8 mouse cellular contexts compared by ENCODE assay signal in genomic region chr10:84060492-84061218, GRCm38 (mm10).
DNase-seq lines count a peak whose midpoint lies in the region; ATAC-seq lines count a peak whose summit lies in the region.

No protein-coding gene starts in this region.

- H3K27ac ChIP-seq in hindbrain, embryonic 16.5 days (ENCODE audit: low read depth, low read length), result peak overlapping the region; percentile 62; the same call in 1 of the 2 replicates

- H3K4me3 ChIP-seq in hindbrain, embryonic 16.5 days (ENCODE audit: low read length), result no peak overlapping the region

- peak; percentile 94 for ATAC-seq in hindbrain, embryonic 16.5 days
- no peak for ATAC-seq in activated CD4-positive, CD25-positive, alpha-beta regulatory T cell, adult 4 months

- H3K4me1 ChIP-seq in hindbrain, embryonic 16.5 days (ENCODE audit: control insufficient read depth, insufficient read depth, low read depth, low read length), result peaks cover 17% of the 10 kb centered on the region; the same call in 1 of the 2 replicates

- no peaks in the 10 kb centered on the region for H3K9me3 ChIP-seq in hindbrain, embryonic 16.5 days (ENCODE audit: control insufficient read depth, low read length)

- no peaks in the 10 kb centered on the region for H3K36me3 ChIP-seq in hindbrain, embryonic 16.5 days (ENCODE audit: control insufficient read depth, insufficient read depth, low read length)

- H3K4me2 ChIP-seq in hindbrain, embryonic 16.5 days (ENCODE audit: low read length), result peak overlapping the region; percentile 35

- peak; percentile 71 for DNase-seq in adrenal gland, postnatal 25 days
- peak; percentile 54 for DNase-seq in embryo, embryonic 10 days (ENCODE audit: low spot score)
- peak; percentile 78 for DNase-seq in gastrocnemius, postnatal 25 days
- peak; percentile 70 for DNase-seq in left cerebral cortex, adult 11 months (ENCODE audit: low spot score)
- DNase-seq in lung, postnatal 25 days (ENCODE audit: low spot score), result peak; percentile 85
- peak; percentile 85 for DNase-seq in right cerebral cortex, adult 18-20 months

- 0 out of 2 replicates have a peak overlapping the region, but pooled peaks have one; percentile 23 for H3K9ac ChIP-seq in hindbrain, embryonic 16.5 days (ENCODE audit: low read depth, low read length)

- H3K27me3 ChIP-seq in hindbrain, embryonic 16.5 days (replicated peaks; ENCODE audit: control insufficient read depth, insufficient read depth, low read length), result no peaks in the 10 kb centered on the region

- 6% methylated on average over 7 of the region's 7 CpGs for WGBS in hindbrain, embryonic 16.5 days
